Mouse (Mus musculus) cerebellum, adult 2 months (tissue): ENCODE results near the gene Pdzd8.

Experiments used
- CTCF ChIP-seq: fragments of 200-500 bp; IDR thresholded peaks from 2 replicates; pipeline ENCODE4 v1.5.1; 2011; ENCODE audit warnings: low read depth, mild to moderate bottlenecking, control low read depth, low read length, moderate library complexity, borderline replicate concordance; ENCODE audit not compliant: insufficient read depth
- POLR2A ChIP-seq: fragments of 200-500 bp; IDR thresholded peaks from 2 replicates; pipeline ENCODE4 v1.6.1; 2011; ENCODE audit warnings: low read length, control low read depth, borderline replicate concordance; ENCODE audit not compliant: insufficient read depth

DNA sequence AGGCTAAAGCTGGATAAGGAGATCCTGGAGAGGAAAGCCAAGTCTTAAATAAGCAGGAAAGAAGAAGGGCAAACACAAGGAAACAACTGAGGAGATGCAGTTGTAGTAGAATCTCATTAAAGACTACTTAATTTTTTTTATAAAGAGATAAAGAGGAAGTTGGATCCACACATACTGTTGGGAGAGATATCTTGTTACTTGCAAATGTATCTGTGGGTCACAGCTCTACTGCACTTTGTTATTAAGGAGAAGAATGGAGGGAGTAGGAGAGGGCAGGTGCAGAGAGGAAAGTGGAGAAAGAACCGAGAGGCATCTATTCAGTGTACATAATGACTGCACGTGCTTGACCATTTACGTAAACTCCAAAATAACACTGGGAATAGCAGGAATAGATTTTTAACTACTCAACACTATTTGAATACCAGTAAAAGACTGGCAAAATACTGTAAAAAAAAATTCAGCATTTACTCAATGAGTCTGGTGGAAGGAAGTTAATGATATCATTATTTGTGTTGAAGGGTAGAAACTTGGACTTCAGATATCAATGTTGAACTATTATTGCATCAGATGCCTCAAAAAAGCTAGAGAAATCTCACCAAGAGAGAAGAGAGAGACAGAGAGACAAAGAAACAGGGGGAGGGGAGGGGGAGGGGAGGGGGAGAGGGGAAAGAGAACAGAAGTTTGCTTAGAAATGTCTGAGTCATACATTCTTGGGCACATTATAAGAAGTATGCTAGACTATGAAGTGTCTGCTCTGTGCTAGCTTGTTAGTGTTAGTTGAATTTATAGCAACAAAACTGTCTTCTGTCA is 7.5 kb downstream of the Pdzd8 start:
- no peak for TF ChIP-seq POLR2A
- no peak for TF ChIP-seq CTCF
